ENCODE assay signal across 29 mouse cellular contexts in genomic region chr5:31324085-31324484, GRCm38 (mm10). TPM values are rescaled to one million over a fixed set of nuclear protein-coding genes. Genes with fewer than 3 reads are reported as not detected.
"Had no signal": no experiment of that assay in that cellular context is flagged by ENCODE, and none has a peak within 500 bp of the region (broad histone marks: within the 10 kb centered on the region; RNA-seq: fewer than 3 reads in every experiment).

No protein-coding gene starts in this region.

- H3K27ac ChIP-seq: gastrocnemius, adult 2 months; heart, adult 2 months; heart, embryonic 13.5 days; heart, embryonic 15.5 days; hindbrain, embryonic 10.5 days; hindbrain, embryonic 12.5 days; hindbrain, embryonic 14.5 days; intestine, embryonic 15.5 days; kidney, embryonic 15.5 days; kidney, postnatal 0 days; limb, embryonic 13.5 days; limb, embryonic 15.5 days; liver, embryonic 12.5 days had no signal

- DNase-seq: gastrocnemius, adult 2 months; gastrocnemius, postnatal 10 days; gastrocnemius, postnatal 25 days; heart, adult 2 months; heart, postnatal 4 days; kidney, adult 18-20 months; kidney, adult 9 months; kidney, postnatal 14 days; kidney, postnatal 36 days; layer of hippocampus, adult 9-11 months; layer of hippocampus, postnatal 36 days; left cerebral cortex, postnatal 4 days had no signal

- H3K4me3 ChIP-seq: gastrocnemius, adult 2 months; heart, adult 2 months; heart, embryonic 13.5 days; heart, embryonic 15.5 days; hindbrain, embryonic 10.5 days; hindbrain, embryonic 12.5 days; intestine, embryonic 15.5 days; kidney, embryonic 15.5 days; limb, embryonic 13.5 days; limb, embryonic 15.5 days; liver, embryonic 12.5 days had no signal

- H3K27me3 ChIP-seq: heart, embryonic 15.5 days; hindbrain, embryonic 12.5 days; intestine, embryonic 15.5 days; kidney, embryonic 15.5 days; limb, embryonic 13.5 days; limb, embryonic 15.5 days; liver, embryonic 12.5 days had no signal

- H3K4me1 ChIP-seq: heart, embryonic 15.5 days; hindbrain, embryonic 10.5 days; hindbrain, embryonic 12.5 days; intestine, embryonic 15.5 days; kidney, embryonic 15.5 days; limb, embryonic 13.5 days; limb, embryonic 15.5 days; liver, embryonic 12.5 days had no signal

- H3K36me3 ChIP-seq: heart, embryonic 13.5 days; heart, embryonic 15.5 days; hindbrain, embryonic 10.5 days; hindbrain, embryonic 12.5 days; intestine, embryonic 15.5 days; kidney, embryonic 15.5 days; limb, embryonic 13.5 days; limb, embryonic 15.5 days; liver, embryonic 12.5 days had no signal

RNA-seq across cellular contexts. Expression of gene Gckr, which starts 26.8 kb away (rescaled TPM):
- total RNA-seq: gastrocnemius, adult 2 months; gastrocnemius, postnatal 25 days; granulocyte monocyte progenitor cell, adult 5-6 weeks; heart, adult 2 months; heart, postnatal 25 days; heart, postnatal 4 days; layer of hippocampus, adult 18-20 months; left cerebral cortex, adult 18-20 months; left cerebral cortex, postnatal 25 days had no signal
- polyA plus RNA-seq: heart, adult 2 months; hindbrain, embryonic 10.5 days; hindbrain, embryonic 12.5 days; kidney, postnatal 0 days; limb, embryonic 15.5 days had no signal

RNA-seq across cellular contexts. Expression of gene Fndc4, which starts 28.2 kb away (rescaled TPM):
- total RNA-seq: granulocyte monocyte progenitor cell, adult 5-6 weeks had no signal
- polyA plus RNA-seq: inflammation-experienced regulatory T-cells, adult 6 months had no signal
